Mouse (Mus musculus): ENCODE results near the gene Tbca. TPM values are rescaled to one million over a fixed set of nuclear protein-coding genes. Genes with fewer than 3 reads are reported as not detected.
A peak's percentile ranks its signal among the peaks of the same experiment; 100 is the strongest.

The Tbca gene
- polyA plus RNA-seq, 1 experiment: 15.2 TPM

- H3K4me3 ChIP-seq (replicated peaks): peak overlapping the region; percentile 64
- peaks cover 87% of the 10 kb centered on the region for H3K27me3 ChIP-seq (replicated peaks)
- no peak for TF ChIP-seq FLI1 (IDR thresholded peaks at IDR 0.05; ENCODE audit: low read length)
- no peak for TF ChIP-seq GATA1 (IDR thresholded peaks at IDR 0.05; ENCODE audit: borderline replicate concordance, low read length)
- no peaks in the 10 kb centered on the region for H3K36me3 ChIP-seq (replicated peaks; ENCODE audit: low read length)
- peaks cover 36% of the 10 kb centered on the region for H3K4me1 ChIP-seq
- peaks cover 10% of the 10 kb centered on the region; the same call in 1 of the 2 replicates for H3K9me3 ChIP-seq
Measured at GRCm38 (mm10) chr13:94885291-94886235, 96.9 kb downstream of the Tbca start.

Other genes with a start within 250 kb of the Tbca start
- not detected in 2 replicates for gene Otp, start 86.7 kb downstream of the Tbca start, polyA plus RNA-seq (2012; ENCODE audit: insufficient read depth, low replicate concordance)
- 2.2 and 3.6 TPM in 2 replicates for gene Wdr41, start 187.4 kb downstream of the Tbca start, polyA plus RNA-seq (2012; ENCODE audit: insufficient read depth, low replicate concordance)

Measured in megakaryocyte, embryonic 14.5 days (primary cell).